31 mouse cellular contexts compared by ENCODE assay signal in genomic region chr12:92915776-92916175, GRCm38 (mm10).
"Had no signal": no experiment of that assay in that cellular context is flagged by ENCODE, and none has a peak within 500 bp of the region (broad histone marks: within the 10 kb centered on the region; RNA-seq: fewer than 3 reads in every experiment).

No protein-coding gene starts in this region.

- ATAC-seq: liver, embryonic 12.5 days; liver, postnatal 0 days; lung, postnatal 0 days; midbrain, embryonic 13.5 days; midbrain, embryonic 15.5 days; midbrain, embryonic 16.5 days had no signal

- H3K36me3 ChIP-seq: limb, embryonic 10.5 days; limb, embryonic 12.5 days; limb, embryonic 13.5 days; limb, embryonic 15.5 days; liver, embryonic 12.5 days; liver, embryonic 13.5 days; liver, embryonic 15.5 days; lung, embryonic 15.5 days; midbrain, embryonic 10.5 days; midbrain, embryonic 12.5 days; midbrain, embryonic 13.5 days; midbrain, embryonic 15.5 days had no signal

- H3K4me2 ChIP-seq: limb, embryonic 12.5 days; limb, embryonic 13.5 days; limb, embryonic 15.5 days; liver, embryonic 11.5 days; liver, embryonic 12.5 days; liver, embryonic 13.5 days; liver, embryonic 15.5 days; lung, embryonic 14.5 days; lung, embryonic 15.5 days; midbrain, embryonic 11.5 days; midbrain, embryonic 12.5 days; midbrain, embryonic 13.5 days; midbrain, embryonic 15.5 days had no signal

- H3K9ac ChIP-seq: limb, embryonic 12.5 days; limb, embryonic 13.5 days; limb, embryonic 15.5 days; liver, embryonic 12.5 days; liver, embryonic 13.5 days; liver, embryonic 14.5 days; liver, embryonic 15.5 days; liver, postnatal 0 days; lung, embryonic 14.5 days; lung, embryonic 15.5 days; midbrain, embryonic 12.5 days; midbrain, embryonic 13.5 days; midbrain, embryonic 15.5 days had no signal

- H3K27me3 ChIP-seq: limb, embryonic 12.5 days; limb, embryonic 13.5 days; limb, embryonic 15.5 days; liver, embryonic 12.5 days; liver, embryonic 13.5 days; liver, embryonic 15.5 days; lung, embryonic 15.5 days; megakaryocyte, embryonic 14.5 days; midbrain, embryonic 12.5 days; midbrain, embryonic 13.5 days; midbrain, embryonic 15.5 days had no signal

- H3K27ac ChIP-seq: limb, embryonic 10.5 days; limb, embryonic 12.5 days; limb, embryonic 13.5 days; limb, embryonic 15.5 days; liver, embryonic 12.5 days; liver, embryonic 13.5 days; liver, embryonic 14.5 days; liver, embryonic 15.5 days; lung, embryonic 15.5 days; macrophage; midbrain, embryonic 10.5 days; midbrain, embryonic 12.5 days; midbrain, embryonic 13.5 days; midbrain, embryonic 15.5 days had no signal

- H3K4me3 ChIP-seq: limb, embryonic 10.5 days; limb, embryonic 12.5 days; limb, embryonic 13.5 days; limb, embryonic 15.5 days; liver, embryonic 12.5 days; liver, embryonic 13.5 days; liver, embryonic 15.5 days; lung, embryonic 15.5 days; megakaryocyte, embryonic 14.5 days; midbrain, embryonic 10.5 days; midbrain, embryonic 12.5 days; midbrain, embryonic 13.5 days; midbrain, embryonic 15.5 days; myocyte had no signal

- DNase-seq: left cerebral cortex, postnatal 4 days; liver; liver, embryonic 13.5 days; liver, postnatal 0 days; lung, adult 18-20 months; lung, adult 2 months; lung, embryonic 14.5 days; lung, postnatal 10 days; lung, postnatal 14 days; lung, postnatal 36 days; lung, postnatal 4 days; midbrain, embryonic 14.5 days had no signal

- H3K4me1 ChIP-seq: limb, embryonic 10.5 days; limb, embryonic 12.5 days; limb, embryonic 13.5 days; limb, embryonic 15.5 days; liver, embryonic 12.5 days; liver, embryonic 13.5 days; liver, embryonic 15.5 days; lung, embryonic 15.5 days; megakaryocyte, embryonic 14.5 days; midbrain, embryonic 10.5 days; midbrain, embryonic 12.5 days; midbrain, embryonic 15.5 days had no signal

- H3K9me3 ChIP-seq: limb, embryonic 10.5 days; limb, embryonic 12.5 days; limb, embryonic 13.5 days; limb, embryonic 15.5 days; liver, embryonic 12.5 days; liver, embryonic 13.5 days; liver, embryonic 15.5 days; lung, embryonic 15.5 days; megakaryocyte, embryonic 14.5 days; midbrain, embryonic 10.5 days; midbrain, embryonic 12.5 days; midbrain, embryonic 13.5 days; midbrain, embryonic 15.5 days had no signal
